Mouse (Mus musculus): Measurements from ENCODE around the gene Taf6l. TPM values are rescaled to one million over a fixed set of nuclear protein-coding genes. Genes with fewer than 3 reads are reported as not detected.
"Not testable (repeated sequence)": the region's sequence is repeated elsewhere in the genome, so short reads cannot be mapped to it uniquely, and the experiment has no call there.

Taf6l gene
- polyA plus RNA-seq, 1 experiment from 2014 or later, result 25.8 TPM

- ATAC-seq, result peak; percentile 98
- POLR2A ChIA-PET, result interaction anchor here (1.1 to 2.1 kb wide), 2 partner anchors 28 to 78 kb away, joined by 3 to 7 read pairs; partner anchors contain the start of genes Hnrnpul2 and Ttc9c
- CTCF ChIA-PET, result interaction anchor here (1.5 kb wide), 1 partner anchor 24 kb away, joined by 3 read pairs; no protein-coding TSS in a partner anchor
- peak; percentile 97 for DNase-seq (ENCODE audit: low read depth, low spot score)
- H3K27me3 ChIP-seq, result no peaks in the 10 kb centered on the region
- in situ Hi-C loops (cut with MboI; ENCODE audit: low pct_unique_long_range_greater_than_20kb), result no loop called here
- no peak for TF ChIP-seq CTCF (IDR thresholded peaks at IDR 0.05)
These were observed 44.9 kb downstream of the Taf6l start, which contains the start of gene Stx5a for GRCm38 (mm10) chr19:8741243-8741869. Stx5a (plus strand) TSS chr19:8741413.

GRCm38 (mm10) chr19:8740603-8741002 is 45.6 kb downstream of the Taf6l start, which contains the start of gene 1700092M07Rik:
1700092M07Rik (plus strand) TSS chr19:8740718.
- TF ChIP-seq CTCF (IDR thresholded peaks at IDR 0.05), result no peak
- ATAC-seq (no peak), DNase-seq (ENCODE audit: low read depth, low spot score) (no peak)
- CTCF ChIA-PET, result interaction anchor here (1.5 to 1.6 kb wide), 2 partner anchors 22 to 24 kb away, joined by 3 to 5 read pairs; no protein-coding TSS in a partner anchor
- POLR2A ChIA-PET, result interaction anchor here (0.6 to 2.1 kb wide), 3 partner anchors 14 to 27 kb away, joined by 3 to 7 read pairs (median 3); no protein-coding TSS in a partner anchor
- H3K27me3 ChIP-seq, result no peaks in the 10 kb centered on the region
- in situ Hi-C loops (cut with MboI; ENCODE audit: low pct_unique_long_range_greater_than_20kb), result no loop called here

- DNase-seq (ENCODE audit: low read depth, low spot score) (no peak), ATAC-seq (no peak)
- no peak for TF ChIP-seq CTCF (IDR thresholded peaks at IDR 0.05)
- in situ Hi-C loops (cut with MboI; ENCODE audit: low pct_unique_long_range_greater_than_20kb), result no loop called here
- ChIA-PET CTCF (interaction anchor here (1.6 kb wide), 1 partner anchor 21 kb away, joined by 5 read pairs; no protein-coding TSS in a partner anchor), POLR2A (interaction anchor here (1.0 to 1.5 kb wide), 2 partner anchors 17 to 18 kb away, joined by 3 to 4 read pairs; partner anchors contain the start of gene Nxf1)
- no peaks in the 10 kb centered on the region for H3K27me3 ChIP-seq
These were observed 46.6 kb downstream of the Taf6l start for GRCm38 (mm10) chr19:8739646-8740045.

- H3K27me3 ChIP-seq, result peaks cover 6% of the 10 kb centered on the region
- in situ Hi-C loops (cut with MboI; ENCODE audit: low pct_unique_long_range_greater_than_20kb), result no loop called here
- DNase-seq (ENCODE audit: low read depth, low spot score) (no peak), ATAC-seq (no peak)
- ChIA-PET CTCF (interaction anchor here (1.1 to 1.2 kb wide), 4 partner anchors 8 to 371 kb away, joined by 3 to 5 read pairs (median 4); no protein-coding TSS in a partner anchor), POLR2A (interaction anchor here (1.5 kb wide), 1 partner anchor 18 kb away, joined by 4 read pairs; the partner anchor contains the start of gene Nxf1)
- TF ChIP-seq CTCF (IDR thresholded peaks at IDR 0.05), result no peak
These were observed 47.3 kb downstream of the Taf6l start for GRCm38 (mm10) chr19:8738911-8739310.

- in situ Hi-C loops (cut with MboI; ENCODE audit: low pct_unique_long_range_greater_than_20kb), result no loop called here
- peak; percentile 40 for ATAC-seq
- ChIA-PET CTCF (interaction anchor here (1.3 to 2.5 kb wide), 3 partner anchors 13 to 18 kb away, joined by 3 to 7 read pairs (median 5); partner anchors contain the start of gene Slc3a2), POLR2A (interaction anchor here (1.3 kb wide), 1 partner anchor 13 kb away, joined by 3 read pairs; the partner anchor contains the start of gene Slc3a2)
- TF ChIP-seq CTCF (IDR thresholded peaks at IDR 0.05), result no peak
- no peak for DNase-seq (ENCODE audit: low read depth, low spot score)
- peaks cover 19% of the 10 kb centered on the region for H3K27me3 ChIP-seq
These were observed 50.1 kb downstream of the Taf6l start for GRCm38 (mm10) chr19:8736160-8736467.

- POLR2A ChIA-PET, result interaction anchor here (1.2 to 1.3 kb wide), 2 partner anchors 13 to 22 kb away, joined by 3 read pairs; partner anchors contain the start of gene Slc3a2
- in situ Hi-C loops (cut with MboI; ENCODE audit: low pct_unique_long_range_greater_than_20kb), result no loop called here
- CTCF ChIA-PET, result interaction anchor here (1.2 to 2.4 kb wide), 2 partner anchors 13 to 22 kb away, joined by 4 to 5 read pairs; partner anchors contain the start of gene Slc3a2
- no peak for TF ChIP-seq CTCF (IDR thresholded peaks at IDR 0.05)
- ATAC-seq (peak; percentile 96), DNase-seq (ENCODE audit: low read depth, low spot score) (no peak)
- peaks cover 19% of the 10 kb centered on the region for H3K27me3 ChIP-seq
These were observed 50.6 kb downstream of the Taf6l start, which contains the start of gene Wdr74 for GRCm38 (mm10) chr19:8735389-8736159. Wdr74 (plus strand) TSS chr19:8735827.

- in situ Hi-C loops (cut with MboI; ENCODE audit: low pct_unique_long_range_greater_than_20kb), result no loop called here
- POLR2A ChIA-PET, result interaction anchor here (1.2 kb wide), 1 partner anchor 21 kb away, joined by 3 read pairs; no protein-coding TSS in a partner anchor
These were observed 51.9 kb downstream of the Taf6l start for GRCm38 (mm10) chr19:8734334-8734733.

GRCm38 (mm10) chr19:8728335-8729099 is 57.7 kb downstream of the Taf6l start:
- H3K27me3 ChIP-seq; in situ Hi-C loops (cut with MboI; ENCODE audit: low pct_unique_long_range_greater_than_20kb); ATAC-seq; DNase-seq (ENCODE audit: low read depth, low spot score): not testable (repeated sequence)
- ChIA-PET CTCF (interaction anchor here (1.1 to 1.7 kb wide), 3 partner anchors 9 to 46 kb away, joined by 3 to 5 read pairs (median 4); no protein-coding TSS in a partner anchor), POLR2A (interaction anchor here (0.8 kb wide), 1 partner anchor 9 kb away, joined by 3 read pairs; no protein-coding TSS in a partner anchor)

More at GRCm38 (mm10) chr19:8734334-8734733, 51.9 kb downstream of the Taf6l start:
- CTCF ChIA-PET, result interaction anchor here (1.2 kb wide), 1 partner anchor 21 kb away, joined by 4 read pairs; no protein-coding TSS in a partner anchor
- ATAC-seq, result no peak
- H3K27me3 ChIP-seq, result peaks cover 19% of the 10 kb centered on the region
- no peak for DNase-seq (ENCODE audit: low read depth, low spot score)
- no peak for TF ChIP-seq CTCF (IDR thresholded peaks at IDR 0.05)

- CTCF ChIA-PET, result interaction anchor here (1.1 to 2.1 kb wide), 3 partner anchors 10 to 45 kb away, joined by 3 to 12 read pairs (median 5); no protein-coding TSS in a partner anchor
- POLR2A ChIA-PET, result interaction anchor here (1.3 kb wide), 1 partner anchor 10 kb away, joined by 3 read pairs; no protein-coding TSS in a partner anchor
- in situ Hi-C loops (cut with MboI; ENCODE audit: low pct_unique_long_range_greater_than_20kb), result no loop called here
- ATAC-seq (no peak), DNase-seq (ENCODE audit: low read depth, low spot score) (no peak)
- peaks cover 3% of the 10 kb centered on the region for H3K27me3 ChIP-seq
- TF ChIP-seq CTCF (IDR thresholded peaks at IDR 0.05), result no peak
These were observed 58.6 kb downstream of the Taf6l start for GRCm38 (mm10) chr19:8727495-8728114.

Data from Patski (cell line).